Comparison of ENCODE assay signal across 30 mouse cellular contexts in genomic region chr9:108238831-108239230, GRCm38 (mm10). TPM values are rescaled to one million over a fixed set of nuclear protein-coding genes. Genes with fewer than 3 reads are reported as not detected.
DNase-seq lines count a peak whose midpoint lies in the region; ATAC-seq lines count a peak whose summit lies in the region.
"Had no signal": no experiment of that assay in that cellular context is flagged by ENCODE, and none has a peak within 500 bp of the region (broad histone marks: within the 10 kb centered on the region; RNA-seq: fewer than 3 reads in every experiment).

No protein-coding gene starts in this region.

- no peak for DNase-seq in kidney, postnatal 10 days
- no peak for DNase-seq in lung, adult 18-20 months
- peak; percentile 23 for DNase-seq in embryonic facial prominence, embryonic 11.5 days (ENCODE audit: low spot score)
- no peak for DNase-seq in ovary, postnatal 36 days (ENCODE audit: low spot score)
- DNase-seq: adrenal gland, adult 8-10 months; cerebellum, adult 8-10 months; cerebellum, postnatal 25 days; forebrain, postnatal 0 days; gastrocnemius, postnatal 14 days; heart, postnatal 36 days; kidney, adult 2 months; layer of hippocampus, adult 9-11 months; liver, embryonic 13.5 days; lung, adult 2 months; right cerebral cortex, postnatal 25 days; thymus, adult 18-20 months; thymus, postnatal 25 days had no signal

- H3K9ac ChIP-seq in kidney, embryonic 15.5 days: no peak overlapping the region
- no peak overlapping the region for H3K9ac ChIP-seq in lung, embryonic 15.5 days
- no peak overlapping the region for H3K9ac ChIP-seq in embryonic facial prominence, embryonic 11.5 days (replicated peaks; ENCODE audit: low read length)
- no peak overlapping the region for H3K9ac ChIP-seq in limb, embryonic 12.5 days (replicated peaks)
- H3K9ac ChIP-seq: embryonic facial prominence, embryonic 13.5 days; forebrain, embryonic 12.5 days; forebrain, postnatal 0 days; hindbrain, embryonic 12.5 days; intestine, embryonic 15.5 days; limb, embryonic 15.5 days; liver, embryonic 13.5 days; midbrain, embryonic 15.5 days; neural tube, embryonic 15.5 days had no signal

- peaks cover 55% of the 10 kb centered on the region for H3K4me1 ChIP-seq in kidney, embryonic 15.5 days
- H3K4me1 ChIP-seq in lung, embryonic 15.5 days: peaks cover 20% of the 10 kb centered on the region
- H3K4me1 ChIP-seq in embryonic facial prominence, embryonic 11.5 days (ENCODE audit: control insufficient read depth, insufficient read depth, low read length): no peaks in the 10 kb centered on the region
- H3K4me1 ChIP-seq in limb, embryonic 12.5 days (replicated peaks): peaks cover 30% of the 10 kb centered on the region
- H3K4me1 ChIP-seq: forebrain, embryonic 12.5 days; intestine, embryonic 15.5 days; midbrain, embryonic 15.5 days; neural tube, embryonic 15.5 days had no signal

- H3K9me3 ChIP-seq in kidney, embryonic 15.5 days (replicated peaks): no peaks in the 10 kb centered on the region
- H3K9me3 ChIP-seq in lung, embryonic 15.5 days: no peaks in the 10 kb centered on the region
- H3K9me3 ChIP-seq in embryonic facial prominence, embryonic 11.5 days (replicated peaks; ENCODE audit: control insufficient read depth, low read length): no peaks in the 10 kb centered on the region
- H3K9me3 ChIP-seq in limb, embryonic 12.5 days: no peaks in the 10 kb centered on the region
- H3K9me3 ChIP-seq: embryonic facial prominence, embryonic 13.5 days; forebrain, embryonic 12.5 days; hindbrain, embryonic 12.5 days; intestine, embryonic 15.5 days; limb, embryonic 15.5 days; liver, embryonic 13.5 days; midbrain, embryonic 10.5 days; midbrain, embryonic 15.5 days; neural tube, embryonic 15.5 days had no signal

- no peaks in the 10 kb centered on the region for H3K27me3 ChIP-seq in kidney, embryonic 15.5 days
- no peaks in the 10 kb centered on the region for H3K27me3 ChIP-seq in lung, embryonic 15.5 days
- no peaks in the 10 kb centered on the region for H3K27me3 ChIP-seq in embryonic facial prominence, embryonic 11.5 days (ENCODE audit: control insufficient read depth, insufficient read depth, low read length)
- H3K27me3 ChIP-seq in limb, embryonic 12.5 days: no peaks in the 10 kb centered on the region
- H3K27me3 ChIP-seq: embryonic facial prominence, embryonic 13.5 days; forebrain, embryonic 12.5 days; hindbrain, embryonic 12.5 days; intestine, embryonic 15.5 days; limb, embryonic 15.5 days; liver, embryonic 13.5 days; midbrain, embryonic 15.5 days; neural tube, embryonic 15.5 days had no signal

- 0 out of 2 replicates have a peak overlapping the region, but pooled peaks have one; percentile 15 for H3K4me2 ChIP-seq in kidney, embryonic 15.5 days
- H3K4me2 ChIP-seq in lung, embryonic 15.5 days: no peak overlapping the region
- no peak overlapping the region for H3K4me2 ChIP-seq in embryonic facial prominence, embryonic 11.5 days (ENCODE audit: low read depth, low read length)
- H3K4me2 ChIP-seq in limb, embryonic 12.5 days: no peak overlapping the region
- H3K4me2 ChIP-seq: embryonic facial prominence, embryonic 13.5 days; forebrain, embryonic 12.5 days; hindbrain, embryonic 12.5 days; intestine, embryonic 15.5 days; limb, embryonic 15.5 days; liver, embryonic 13.5 days; midbrain, embryonic 15.5 days; neural tube, embryonic 15.5 days had no signal

- WGBS in kidney, embryonic 15.5 days: 49% methylated on average over 3 of the region's 3 CpGs
- 54% methylated on average over 3 of the region's 3 CpGs for WGBS in lung, embryonic 15.5 days
- 45% methylated on average over 3 of the region's 3 CpGs for WGBS in embryonic facial prominence, embryonic 11.5 days
- WGBS in limb, embryonic 12.5 days: 71% methylated on average over 3 of the region's 3 CpGs

- H3K36me3 ChIP-seq in kidney, embryonic 15.5 days: peaks cover 12% of the 10 kb centered on the region
- peaks cover 11% of the 10 kb centered on the region; the same call in 1 of the 2 replicates for H3K36me3 ChIP-seq in lung, embryonic 15.5 days
- H3K36me3 ChIP-seq in embryonic facial prominence, embryonic 11.5 days (replicated peaks; ENCODE audit: control insufficient read depth, insufficient read depth, low read depth, low read length): no peaks in the 10 kb centered on the region; the same call in 1 of the 2 replicates
- H3K36me3 ChIP-seq in limb, embryonic 12.5 days: peaks cover 8% of the 10 kb centered on the region; the same call in 1 of the 2 replicates
- H3K36me3 ChIP-seq: liver, embryonic 13.5 days; midbrain, embryonic 15.5 days had no signal

- H3K4me3 ChIP-seq in kidney, embryonic 15.5 days (replicated peaks): no peak overlapping the region
- H3K4me3 ChIP-seq in lung, embryonic 15.5 days: no peak overlapping the region
- no peak overlapping the region for H3K4me3 ChIP-seq in embryonic facial prominence, embryonic 11.5 days (ENCODE audit: low read depth, low read length)
- H3K4me3 ChIP-seq in limb, embryonic 12.5 days (replicated peaks): no peak overlapping the region
- H3K4me3 ChIP-seq: embryonic facial prominence, embryonic 13.5 days; forebrain, embryonic 12.5 days; hindbrain, embryonic 12.5 days; intestine, embryonic 15.5 days; limb, embryonic 15.5 days; liver, embryonic 13.5 days; midbrain, embryonic 10.5 days; midbrain, embryonic 15.5 days; neural tube, embryonic 15.5 days had no signal

- peak overlapping the region; percentile 89 for H3K27ac ChIP-seq in kidney, embryonic 15.5 days
- H3K27ac ChIP-seq in lung, embryonic 15.5 days: peak overlapping the region; percentile 83
- no peak overlapping the region for H3K27ac ChIP-seq in embryonic facial prominence, embryonic 11.5 days (replicated peaks; ENCODE audit: low read depth, low read length)
- peak overlapping the region; percentile 41; the same call in 1 of the 2 replicates for H3K27ac ChIP-seq in limb, embryonic 12.5 days
- H3K27ac ChIP-seq: embryonic facial prominence, embryonic 13.5 days; forebrain, embryonic 12.5 days; hindbrain, embryonic 12.5 days; hindbrain, postnatal 0 days; intestine, embryonic 15.5 days; limb, embryonic 15.5 days; liver, embryonic 13.5 days; midbrain, embryonic 10.5 days; midbrain, embryonic 15.5 days; neural tube, embryonic 15.5 days had no signal

- peak; percentile 74 for ATAC-seq in kidney, embryonic 15.5 days (replicated peaks; ENCODE audit: low FRiP score)
- ATAC-seq in lung, embryonic 15.5 days (ENCODE audit: borderline replicate concordance, extremely low read depth, low FRiP score, low TSS enrichment): no peak
- no peak for ATAC-seq in embryonic facial prominence, embryonic 11.5 days (replicated peaks; ENCODE audit: insufficient number of reproducible peaks, low FRiP score, low TSS enrichment, low read depth)
- no peak for ATAC-seq in limb, embryonic 12.5 days (ENCODE audit: insufficient number of reproducible peaks, insufficient read depth, low FRiP score, low TSS enrichment, low read depth)
- ATAC-seq: activated CD4-positive, CD25-positive, alpha-beta regulatory T cell, adult 4 months; forebrain, postnatal 0 days; hindbrain, postnatal 0 days; intestine, embryonic 15.5 days; midbrain, embryonic 15.5 days had no signal

RNA-seq across cellular contexts. Expression of gene Dag1, which starts 24.9 kb away (rescaled TPM):
- polyA plus RNA-seq in kidney, embryonic 15.5 days (2015; fragmentation: Nextera tagmentation; extraction: Ambion mirVana): 141 and 147 TPM in 2 replicates
- 100 and 110 TPM in 2 replicates for polyA plus RNA-seq in lung, embryonic 15.5 days (2015; fragmentation: Nextera tagmentation; extraction: Ambion mirVana)
- polyA plus RNA-seq in embryonic facial prominence, embryonic 11.5 days (2014; fragmentation: Nextera tagmentation; extraction: Ambion mirVana): 44.5 and 49.8 TPM in 2 replicates
- 45.7 and 53.3 TPM in 2 replicates for polyA plus RNA-seq in limb, embryonic 12.5 days (2016; fragmentation: Nextera tagmentation; extraction: Ambion mirVana)

RNA-seq across cellular contexts. Expression of gene Bsn, which starts 48.6 kb away (rescaled TPM):
- polyA plus RNA-seq in kidney, embryonic 15.5 days (2015; fragmentation: Nextera tagmentation; extraction: Ambion mirVana): 0.75 and 0.77 TPM in 2 replicates
- 0.19 and 0.34 TPM in 2 replicates for polyA plus RNA-seq in lung, embryonic 15.5 days (2015; fragmentation: Nextera tagmentation; extraction: Ambion mirVana)
- 0.97 and 1.1 TPM in 2 replicates for polyA plus RNA-seq in embryonic facial prominence, embryonic 11.5 days (2014; fragmentation: Nextera tagmentation; extraction: Ambion mirVana)
- polyA plus RNA-seq in limb, embryonic 12.5 days (2016; fragmentation: Nextera tagmentation; extraction: Ambion mirVana): 1.1 and 1.2 TPM in 2 replicates

RNA-seq across cellular contexts. Expression of gene Nicn1, which starts 51.4 kb away (rescaled TPM):
- polyA plus RNA-seq in kidney, embryonic 15.5 days (2015; fragmentation: Nextera tagmentation; extraction: Ambion mirVana): 31.3 and 41.0 TPM in 2 replicates
- polyA plus RNA-seq in lung, embryonic 15.5 days (2015; fragmentation: Nextera tagmentation; extraction: Ambion mirVana): 32.5 and 37.2 TPM in 2 replicates
- 48.4 TPM in 2 replicates for polyA plus RNA-seq in embryonic facial prominence, embryonic 11.5 days (2014; fragmentation: Nextera tagmentation; extraction: Ambion mirVana)
- 45.0 and 46.4 TPM in 2 replicates for polyA plus RNA-seq in limb, embryonic 12.5 days (2016; fragmentation: Nextera tagmentation; extraction: Ambion mirVana)

RNA-seq across cellular contexts. Expression of gene Amt, which starts 57.8 kb away (rescaled TPM):
- polyA plus RNA-seq in kidney, embryonic 15.5 days (2015; fragmentation: Nextera tagmentation; extraction: Ambion mirVana): 35.9 and 38.0 TPM in 2 replicates
- polyA plus RNA-seq in lung, embryonic 15.5 days (2015; fragmentation: Nextera tagmentation; extraction: Ambion mirVana): 19.7 and 20.5 TPM in 2 replicates
- polyA plus RNA-seq in embryonic facial prominence, embryonic 11.5 days (2014; fragmentation: Nextera tagmentation; extraction: Ambion mirVana): 14.6 and 16.4 TPM in 2 replicates
- 13.3 and 17.0 TPM in 2 replicates for polyA plus RNA-seq in limb, embryonic 12.5 days (2016; fragmentation: Nextera tagmentation; extraction: Ambion mirVana)
